Mouse (Mus musculus): Measurements from ENCODE around the gene Nkap. TPM values are rescaled to one million over a fixed set of nuclear protein-coding genes. Genes with fewer than 3 reads are reported as not detected.
A peak's percentile ranks its signal among the peaks of the same experiment; 100 is the strongest.

Nkap gene
- total and polyA plus RNA-seq, 2 experiments from 2014 or later, result 8.1 to 8.2 TPM

GRCm38 (mm10) chrX:37085665-37086064, 40.9 kb upstream of the Nkap start:
- H3K4me1 ChIP-seq (ENCODE audit: control insufficient read depth, insufficient read depth), result no peaks in the 10 kb centered on the region; the same call in 1 of the 2 replicates
- DNase-seq (ENCODE audit: low spot score), result peak; percentile 6
- 20% methylated on average over 9 of the region's 9 CpGs for whole genome bisulfite sequencing
- H3K36me3 ChIP-seq (replicated peaks; ENCODE audit: control insufficient read depth, insufficient read depth, low read length), result peaks cover 10% of the 10 kb centered on the region; the same call in 1 of the 2 replicates
- no peak for TF ChIP-seq CTCF (IDR thresholded peaks at IDR 0.05; ENCODE audit: low read depth)
- no peak for TF ChIP-seq EP300 (IDR thresholded peaks at IDR 0.05; ENCODE audit: low read depth)
- peak; percentile 12 for ATAC-seq (ENCODE audit: insufficient read depth, low read depth)
- H3K27me3 ChIP-seq (ENCODE audit: control insufficient read depth, insufficient read depth, low read length), result no peaks in the 10 kb centered on the region
- H3K4me3 ChIP-seq (ENCODE audit: low read depth, low read length), result peak overlapping the region; percentile 68
- peak overlapping the region; percentile 50 for H3K4me2 ChIP-seq (ENCODE audit: low read depth, low read length)
- no peaks in the 10 kb centered on the region for H3K9me3 ChIP-seq (replicated peaks; ENCODE audit: control insufficient read depth, low read length)
- H3K27ac ChIP-seq (ENCODE audit: low read depth), result peak overlapping the region; percentile 80
- no peak overlapping the region; the same call in 1 of the 2 replicates for H3K9ac ChIP-seq (replicated peaks; ENCODE audit: low read depth, low read length)

DNA sequence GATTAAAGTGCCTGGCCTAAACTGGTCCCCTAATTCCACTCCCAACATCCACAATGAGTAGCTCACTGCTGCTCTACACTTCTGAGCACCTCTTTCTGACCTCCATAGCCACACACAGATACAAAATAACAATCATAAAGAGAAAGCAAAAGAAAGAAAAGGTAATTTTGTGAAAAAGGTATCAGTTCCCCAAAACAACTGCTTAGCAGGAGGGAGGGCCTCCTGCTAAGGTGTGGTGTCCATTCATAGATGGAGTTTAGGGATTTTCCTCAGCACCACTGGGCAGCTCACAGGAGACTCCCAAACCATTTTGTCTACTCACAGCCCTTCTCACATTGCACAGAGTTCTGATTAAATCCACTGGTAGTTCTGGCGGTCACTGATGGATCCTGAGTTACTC, 37.8 kb upstream of the Nkap start:
- DNase-seq (ENCODE audit: low spot score) (no peak), ATAC-seq (ENCODE audit: insufficient read depth, low read depth) (no peak)
- 75% methylated on average over 1 of the region's 1 CpGs for WGBS
- no peaks in the 10 kb centered on the region for H3K4me1 ChIP-seq (ENCODE audit: control insufficient read depth, insufficient read depth)
- no peak overlapping the region for H3K4me2 ChIP-seq (ENCODE audit: low read depth, low read length)
- peaks cover 8% of the 10 kb centered on the region for H3K36me3 ChIP-seq (replicated peaks; ENCODE audit: control insufficient read depth, insufficient read depth, low read length)
- no peak overlapping the region for H3K9ac ChIP-seq (replicated peaks; ENCODE audit: low read depth, low read length)
- H3K9me3 ChIP-seq (replicated peaks; ENCODE audit: control insufficient read depth, low read length), result no peaks in the 10 kb centered on the region
- H3K27me3 ChIP-seq (ENCODE audit: control insufficient read depth, insufficient read depth, low read length), result no peaks in the 10 kb centered on the region
- TF ChIP-seq EP300 (IDR thresholded peaks at IDR 0.05; ENCODE audit: low read depth) (no peak), CTCF (IDR thresholded peaks at IDR 0.05; ENCODE audit: low read depth) (no peak)
- H3K4me3 ChIP-seq (ENCODE audit: low read depth, low read length), result no peak overlapping the region
- no peak overlapping the region for H3K27ac ChIP-seq (ENCODE audit: low read depth)

DNA sequence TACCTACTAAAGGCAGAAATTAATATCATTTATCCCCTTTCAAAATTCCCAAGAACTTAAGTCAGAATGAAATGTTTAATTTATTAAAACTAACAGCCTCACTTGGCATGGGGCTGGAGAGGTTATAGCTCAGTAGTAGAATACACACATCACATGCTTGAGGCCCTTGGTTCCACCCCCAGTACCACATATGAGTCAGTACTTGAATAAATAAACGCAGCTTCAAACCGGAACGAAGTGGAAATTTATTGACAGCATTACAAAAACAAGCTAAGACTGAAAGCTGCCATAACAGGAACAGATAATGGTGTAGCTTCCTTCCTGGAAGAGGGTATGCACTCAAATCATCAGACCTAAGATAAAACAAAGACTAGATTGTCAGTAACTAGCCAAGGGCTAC, 35.1 kb upstream of the Nkap start:
- Histone ChIP-seq H3K27ac (ENCODE audit: low read depth) (no peak overlapping the region), H3K4me2 (ENCODE audit: low read depth, low read length) (no peak overlapping the region), H3K9ac (replicated peaks; ENCODE audit: low read depth, low read length) (no peak overlapping the region), H3K4me1 (ENCODE audit: control insufficient read depth, insufficient read depth) (no peaks in the 10 kb centered on the region), H3K36me3 (replicated peaks; ENCODE audit: control insufficient read depth, insufficient read depth, low read length) (peaks cover 19% of the 10 kb centered on the region), H3K4me3 (ENCODE audit: low read depth, low read length) (no peak overlapping the region), H3K27me3 (ENCODE audit: control insufficient read depth, insufficient read depth, low read length) (no peaks in the 10 kb centered on the region), H3K9me3 (replicated peaks; ENCODE audit: control insufficient read depth, low read length) (no peaks in the 10 kb centered on the region)
- WGBS, result 72% methylated on average over 3 of the region's 3 CpGs
- no peak for DNase-seq (ENCODE audit: low spot score)
- ATAC-seq (ENCODE audit: insufficient read depth, low read depth), result no peak
- TF ChIP-seq CTCF (IDR thresholded peaks at IDR 0.05; ENCODE audit: low read depth) (no peak), EP300 (IDR thresholded peaks at IDR 0.05; ENCODE audit: low read depth) (no peak)

DNA sequence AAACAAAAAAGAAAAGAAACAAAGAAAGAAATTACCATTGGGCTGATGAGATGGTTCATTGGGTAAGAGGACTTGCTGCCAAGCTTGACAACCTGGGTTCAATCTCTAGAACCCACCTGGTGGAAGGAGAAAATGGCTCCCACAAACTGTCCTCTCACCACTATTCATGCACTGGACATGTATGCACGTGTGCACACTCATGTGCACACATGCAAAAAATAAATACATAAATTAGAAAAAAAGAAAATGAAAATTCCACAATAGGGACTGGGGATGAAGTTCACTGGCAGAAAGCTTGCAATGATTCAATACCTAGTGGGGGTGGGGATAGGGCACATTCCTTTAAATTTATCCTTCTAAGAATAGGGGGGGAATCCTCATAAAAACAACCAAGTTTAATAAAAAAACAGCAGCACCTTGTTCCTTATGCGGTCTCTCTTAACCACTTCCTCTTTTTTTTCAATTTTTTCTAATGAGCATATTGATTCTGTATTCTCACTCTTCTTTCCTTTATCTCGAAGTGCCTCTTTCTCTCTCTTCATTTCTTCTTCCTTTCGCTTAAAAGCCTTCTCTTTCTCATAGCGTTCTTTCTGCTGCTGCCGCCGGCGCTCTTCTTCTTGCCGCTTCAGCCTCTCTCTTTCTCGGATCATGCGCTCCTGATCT, 31.4 kb upstream of the Nkap start:
- no peak overlapping the region for H3K4me2 ChIP-seq (ENCODE audit: low read depth, low read length)
- no peak overlapping the region for H3K9ac ChIP-seq (replicated peaks; ENCODE audit: low read depth, low read length)
- H3K4me1 ChIP-seq (ENCODE audit: control insufficient read depth, insufficient read depth), result no peaks in the 10 kb centered on the region
- DNase-seq (ENCODE audit: low spot score) (no peak), ATAC-seq (ENCODE audit: insufficient read depth, low read depth) (no peak)
- TF ChIP-seq EP300 (IDR thresholded peaks at IDR 0.05; ENCODE audit: low read depth), result no peak
- TF ChIP-seq CTCF (IDR thresholded peaks at IDR 0.05; ENCODE audit: low read depth), result no peak
- H3K9me3 ChIP-seq (replicated peaks; ENCODE audit: control insufficient read depth, low read length), result no peaks in the 10 kb centered on the region
- H3K27me3 ChIP-seq (ENCODE audit: control insufficient read depth, insufficient read depth, low read length), result no peaks in the 10 kb centered on the region
- peaks cover 29% of the 10 kb centered on the region for H3K36me3 ChIP-seq (replicated peaks; ENCODE audit: control insufficient read depth, insufficient read depth, low read length)
- H3K4me3 ChIP-seq (ENCODE audit: low read depth, low read length), result no peak overlapping the region
- H3K27ac ChIP-seq (ENCODE audit: low read depth), result no peak overlapping the region
- WGBS, result 87% methylated on average over 11 of the region's 11 CpGs

DNA sequence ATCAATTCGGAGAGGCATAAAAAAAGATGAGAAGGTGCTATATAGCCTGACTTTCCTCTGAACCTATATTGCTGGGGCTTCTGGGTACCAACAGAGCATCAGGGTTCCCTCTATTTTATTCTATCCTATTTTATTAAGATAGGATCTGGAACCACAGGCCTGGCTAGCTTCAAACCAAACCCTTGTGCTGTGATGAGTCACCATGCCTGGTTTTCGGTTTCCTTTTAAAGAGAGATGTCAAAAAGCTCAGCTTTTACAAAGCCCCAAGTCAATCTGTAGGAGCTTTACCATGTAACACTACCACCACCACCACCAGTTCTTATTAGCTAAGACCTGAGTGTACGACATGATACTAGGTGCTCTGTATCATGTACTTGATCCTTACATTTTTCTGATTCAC, 27.9 kb upstream of the Nkap start:
- TF ChIP-seq EP300 (IDR thresholded peaks at IDR 0.05; ENCODE audit: low read depth) (no peak), CTCF (IDR thresholded peaks at IDR 0.05; ENCODE audit: low read depth) (no peak)
- Histone ChIP-seq H3K27me3 (ENCODE audit: control insufficient read depth, insufficient read depth, low read length) (no peaks in the 10 kb centered on the region), H3K36me3 (replicated peaks; ENCODE audit: control insufficient read depth, insufficient read depth, low read length) (peaks cover 26% of the 10 kb centered on the region), H3K4me1 (ENCODE audit: control insufficient read depth, insufficient read depth) (no peaks in the 10 kb centered on the region), H3K9me3 (replicated peaks; ENCODE audit: control insufficient read depth, low read length) (no peaks in the 10 kb centered on the region), H3K4me2 (ENCODE audit: low read depth, low read length) (no peak overlapping the region), H3K27ac (ENCODE audit: low read depth) (no peak overlapping the region), H3K4me3 (ENCODE audit: low read depth, low read length) (no peak overlapping the region), H3K9ac (replicated peaks; ENCODE audit: low read depth, low read length) (no peak overlapping the region)
- no peak for DNase-seq (ENCODE audit: low spot score)
- no peak for ATAC-seq (ENCODE audit: insufficient read depth, low read depth)
- 88% methylated on average over 3 of the region's 3 CpGs for WGBS

GRCm38 (mm10) chrX:37103826-37104225, 22.8 kb upstream of the Nkap start:
- no peak for DNase-seq (ENCODE audit: low spot score)
- Histone ChIP-seq H3K27ac (ENCODE audit: low read depth) (no peak overlapping the region), H3K27me3 (ENCODE audit: control insufficient read depth, insufficient read depth, low read length) (no peaks in the 10 kb centered on the region), H3K4me2 (ENCODE audit: low read depth, low read length) (no peak overlapping the region), H3K4me1 (ENCODE audit: control insufficient read depth, insufficient read depth) (no peaks in the 10 kb centered on the region), H3K9me3 (replicated peaks; ENCODE audit: control insufficient read depth, low read length) (no peaks in the 10 kb centered on the region), H3K36me3 (replicated peaks; ENCODE audit: control insufficient read depth, insufficient read depth, low read length) (peaks cover 10% of the 10 kb centered on the region; the same call in 1 of the 2 replicates), H3K9ac (replicated peaks; ENCODE audit: low read depth, low read length) (no peak overlapping the region), H3K4me3 (ENCODE audit: low read depth, low read length) (no peak overlapping the region)
- 68% methylated on average over 2 of the region's 2 CpGs for WGBS
- TF ChIP-seq CTCF (IDR thresholded peaks at IDR 0.05; ENCODE audit: low read depth) (no peak; the same call in 1 of the 2 replicates), EP300 (IDR thresholded peaks at IDR 0.05; ENCODE audit: low read depth) (no peak)
- no peak for ATAC-seq (ENCODE audit: insufficient read depth, low read depth)

Data from heart, postnatal 0 days (tissue).